Mouse (Mus musculus) CD4-positive, CD25-positive, alpha-beta regulatory T cell, adult 2 months (primary cell): ENCODE data around the gene Dmxl2.

ENCODE experiments used
- DNase-seq: peaks from one replicate; pipeline ENCODE4 v3.0.0-alpha.2; 2012; ENCODE audit warnings: low read depth, low spot score

Gene Dmxl2

GRCm38 (mm10) chr9:54316363-54316762 lies 185.1 kb downstream of the Dmxl2 start:
- no peak for DNase-seq
